Mouse (Mus musculus) forebrain, embryonic 15.5 days (tissue): Measurements from ENCODE around the gene Bahcc1. TPM values are rescaled to one million over a fixed set of nuclear protein-coding genes. Genes with fewer than 3 reads are reported as not detected.

ENCODE experiments used
- ATAC-seq: fragments of 200-750 bp; cut with Nextera tagmentation; replicated peaks from 2 replicates; pipeline ENCODE4 v1.8.0; 2017; ENCODE audit warnings: mild to moderate bottlenecking, moderate TSS enrichment, moderate library complexity
- H3K27ac ChIP-seq: fragments of 300-500 bp; sonication (generic); replicated peaks from 2 replicates; pipeline ENCODE4 v1.5.1; 2015; ENCODE audit warnings: mild to moderate bottlenecking, inconsistent platforms
- H3K27me3 ChIP-seq: fragments of 300-500 bp; sonication (generic); 2 replicates; pipeline ENCODE4 v1.6.1; 2015; ENCODE audit warnings: inconsistent platforms
- H3K36me3 ChIP-seq: fragments of 300-500 bp; sonication (generic); 2 replicates; pipeline ENCODE4 v1.6.1; 2015; ENCODE audit warnings: mild to moderate bottlenecking, inconsistent platforms
- H3K4me1 ChIP-seq: fragments of 300-500 bp; sonication (generic); 2 replicates; pipeline ENCODE4 v1.6.1; 2015; ENCODE audit warnings: inconsistent platforms
- H3K4me2 ChIP-seq: fragments of 300-500 bp; sonication (generic); replicated peaks from 2 replicates; pipeline ENCODE4 v1.6.1; 2015; ENCODE audit warnings: mild to moderate bottlenecking, inconsistent platforms
- H3K4me3 ChIP-seq: fragments of 300-500 bp; sonication (generic); 2 replicates; pipeline ENCODE4 v1.5.1; 2015; ENCODE audit warnings: mild to moderate bottlenecking, inconsistent platforms
- H3K9ac ChIP-seq: fragments of 300-500 bp; sonication (generic); replicated peaks from 2 replicates; pipeline ENCODE4 v1.6.1; 2015; ENCODE audit warnings: mild to moderate bottlenecking, inconsistent platforms
- H3K9me3 ChIP-seq: fragments of 300-500 bp; sonication (generic); 2 replicates; pipeline ENCODE4 v1.6.1; 2016; ENCODE audit warnings: inconsistent platforms
- WGBS: fragments of 180-500 bp; shearing (Covaris S2); methylation state at CpG from one replicate; pipeline ENCODE4 v1.1.7; 2015; ENCODE audit warnings: mixed read lengths; 5-methylcytosine and 5-hydroxymethylcytosine counted together
- polyA plus RNA-seq: library from polyadenylated mRNA; unstranded; fragments of >200 nt; fragmentation: Nextera tagmentation; extraction: Ambion mirVana; gene quantifications from 2 replicates; pipeline ENCODE4 v1.2.1, GENCODE M21; 2015

Bahcc1 gene
- polyA plus RNA-seq, 1 experiment from 2014 or later: 16.1 TPM

- Histone ChIP-seq H3K9me3 (no peaks in the 10 kb centered on the region), H3K27ac (peak overlapping the region; percentile 96), H3K4me3 (peak overlapping the region; percentile 72), H3K27me3 (no peaks in the 10 kb centered on the region), H3K4me2 (peak overlapping the region; percentile 81), H3K4me1 (peaks cover 40% of the 10 kb centered on the region), H3K36me3 (no peaks in the 10 kb centered on the region), H3K9ac (peak overlapping the region; percentile 93)
- no peak; the same call in 1 of the 2 replicates for ATAC-seq
- under 1% methylated on average over 41 of the region's 41 CpGs for WGBS
Observed at GRCm38 (mm10) chr11:120188481-120189441, 44.0 kb upstream of the Bahcc1 start.

- Histone ChIP-seq H3K9me3 (no peaks in the 10 kb centered on the region), H3K36me3 (no peaks in the 10 kb centered on the region), H3K9ac (peak overlapping the region; percentile 93), H3K4me2 (peak overlapping the region; percentile 81), H3K27ac (peak overlapping the region; percentile 96), H3K4me3 (peak overlapping the region; percentile 72), H3K27me3 (no peaks in the 10 kb centered on the region), H3K4me1 (peaks cover 31% of the 10 kb centered on the region)
- ATAC-seq: peak; percentile 96
- WGBS: under 1% methylated on average over 67 of the region's 68 CpGs
Observed at GRCm38 (mm10) chr11:120189459-120190312, 43.1 kb upstream of the Bahcc1 start.

GRCm38 (mm10) chr11:120190526-120191412 is 42.0 kb upstream of the Bahcc1 start:
- Histone ChIP-seq H3K9ac (peak overlapping the region; percentile 22), H3K4me3 (peak overlapping the region; percentile 72), H3K4me2 (peak overlapping the region; percentile 42), H3K27me3 (no peaks in the 10 kb centered on the region), H3K9me3 (no peaks in the 10 kb centered on the region), H3K27ac (peak overlapping the region; percentile 96), H3K4me1 (peaks cover 20% of the 10 kb centered on the region), H3K36me3 (no peaks in the 10 kb centered on the region)
- 41% methylated on average over 14 of the region's 14 CpGs for WGBS
- no peak; the same call in none of the 2 replicates for ATAC-seq

GRCm38 (mm10) chr11:120198831-120199230 is 33.9 kb upstream of the Bahcc1 start:
- no peak overlapping the region for H3K4me3 ChIP-seq
- 40% methylated on average over 13 of the region's 13 CpGs for WGBS
- H3K4me1 ChIP-seq: no peaks in the 10 kb centered on the region
- no peak for ATAC-seq
- H3K27me3 ChIP-seq: no peaks in the 10 kb centered on the region
- H3K4me2 ChIP-seq: no peak overlapping the region
- H3K9me3 ChIP-seq: no peaks in the 10 kb centered on the region
- no peak overlapping the region for H3K27ac ChIP-seq
- H3K36me3 ChIP-seq: no peaks in the 10 kb centered on the region
- no peak overlapping the region for H3K9ac ChIP-seq

- H3K36me3 ChIP-seq: no peaks in the 10 kb centered on the region
- 76% methylated on average over 7 of the region's 7 CpGs for WGBS
- no peak overlapping the region for H3K27ac ChIP-seq
- H3K4me1 ChIP-seq: no peaks in the 10 kb centered on the region
- H3K4me3 ChIP-seq: no peak overlapping the region
- H3K9me3 ChIP-seq: no peaks in the 10 kb centered on the region
- H3K4me2 ChIP-seq: no peak overlapping the region
- no peaks in the 10 kb centered on the region for H3K27me3 ChIP-seq
- no peak overlapping the region for H3K9ac ChIP-seq
- ATAC-seq: no peak
Observed at GRCm38 (mm10) chr11:120199766-120200165, 33.0 kb upstream of the Bahcc1 start.

- Histone ChIP-seq H3K4me1 (no peaks in the 10 kb centered on the region), H3K4me3 (no peak overlapping the region), H3K4me2 (no peak overlapping the region), H3K27me3 (no peaks in the 10 kb centered on the region), H3K27ac (no peak overlapping the region), H3K9ac (no peak overlapping the region), H3K9me3 (no peaks in the 10 kb centered on the region), H3K36me3 (no peaks in the 10 kb centered on the region)
- ATAC-seq: no peak
- 71% methylated on average over 6 of the region's 6 CpGs for WGBS
Observed at GRCm38 (mm10) chr11:120200621-120201020, 32.1 kb upstream of the Bahcc1 start.

GRCm38 (mm10) chr11:120204200-120204599 is 28.5 kb upstream of the Bahcc1 start:
- Histone ChIP-seq H3K27ac (no peak overlapping the region), H3K4me3 (no peak overlapping the region), H3K27me3 (no peaks in the 10 kb centered on the region), H3K4me1 (no peaks in the 10 kb centered on the region), H3K36me3 (no peaks in the 10 kb centered on the region), H3K9me3 (no peaks in the 10 kb centered on the region), H3K4me2 (no peak overlapping the region), H3K9ac (no peak overlapping the region)
- ATAC-seq: no peak
- WGBS: 85% methylated on average over 5 of the region's 5 CpGs

- H3K4me2 ChIP-seq: no peak overlapping the region
Observed at GRCm38 (mm10) chr11:120206069-120206668, 26.6 kb upstream of the Bahcc1 start.

GRCm38 (mm10) chr11:120206669-120207090 is 26.1 kb upstream of the Bahcc1 start:
- 68% methylated on average over 5 of the region's 5 CpGs for WGBS
- ATAC-seq: no peak
- Histone ChIP-seq H3K9me3 (no peaks in the 10 kb centered on the region), H3K27ac (no peak overlapping the region; the same call in 1 of the 2 replicates), H3K27me3 (no peaks in the 10 kb centered on the region), H3K4me2 (no peak overlapping the region), H3K4me1 (no peaks in the 10 kb centered on the region), H3K36me3 (no peaks in the 10 kb centered on the region), H3K4me3 (no peak overlapping the region), H3K9ac (no peak overlapping the region)

More at GRCm38 (mm10) chr11:120206069-120206668, 26.6 kb upstream of the Bahcc1 start:
- Histone ChIP-seq H3K27me3 (no peaks in the 10 kb centered on the region), H3K36me3 (no peaks in the 10 kb centered on the region), H3K9me3 (no peaks in the 10 kb centered on the region), H3K9ac (no peak overlapping the region), H3K27ac (no peak overlapping the region), H3K4me1 (no peaks in the 10 kb centered on the region), H3K4me3 (no peak overlapping the region)
- ATAC-seq: no peak
- WGBS: 53% methylated on average over 9 of the region's 9 CpGs

- WGBS: 70% methylated on average over 2 of the region's 2 CpGs
- Histone ChIP-seq H3K4me1 (no peaks in the 10 kb centered on the region), H3K36me3 (no peaks in the 10 kb centered on the region), H3K9ac (no peak overlapping the region), H3K27me3 (no peaks in the 10 kb centered on the region), H3K4me2 (no peak overlapping the region), H3K4me3 (no peak overlapping the region), H3K27ac (no peak overlapping the region), H3K9me3 (no peaks in the 10 kb centered on the region)
- ATAC-seq: no peak
Observed at GRCm38 (mm10) chr11:120208848-120209247, 23.9 kb upstream of the Bahcc1 start.

- Histone ChIP-seq H3K4me1 (no peaks in the 10 kb centered on the region), H3K4me3 (no peak overlapping the region)
Observed at GRCm38 (mm10) chr11:120209462-120209861, 23.3 kb upstream of the Bahcc1 start.

More at GRCm38 (mm10) chr11:120209462-120209861, 23.3 kb upstream of the Bahcc1 start:
- Histone ChIP-seq H3K27ac (no peak overlapping the region), H3K27me3 (no peaks in the 10 kb centered on the region), H3K4me2 (no peak overlapping the region), H3K36me3 (no peaks in the 10 kb centered on the region), H3K9me3 (no peaks in the 10 kb centered on the region), H3K9ac (no peak overlapping the region)
- WGBS: 71% methylated on average over 8 of the region's 8 CpGs
- no peak for ATAC-seq
